Mouse (Mus musculus) stomach, embryonic 14.5 days (tissue): ENCODE measurements around the gene Lyve1. TPM values are rescaled to one million over a fixed set of nuclear protein-coding genes. Genes with fewer than 3 reads are reported as not detected.

Experiments used
- microRNA-seq: library from miRNA; unstranded; fragments of <30 nt; microRNA quantifications from one replicate; pipeline ENCODE4, GENCODE M21; 2016
- polyA plus RNA-seq: library from polyadenylated mRNA; unstranded; fragments of >200 nt; fragmentation: Nextera tagmentation; extraction: Ambion mirVana; gene quantifications from 2 replicates; pipeline ENCODE4 v1.2.1, GENCODE M21; 2014

Lyve1 gene
- polyA plus RNA-seq, 1 experiment from 2014 or later, result 5.6 TPM

Small RNA genes within 50 kb of the gene (microRNA-seq; reads per million reads assigned to microRNA genes)
- gene Gm47282, result not detected

Other genes starting within 250 kb of the Lyve1 start
- 46.1 and 48.8 TPM in 2 replicates for gene Sbf2, start 248.3 kb downstream of the Lyve1 start, polyA plus RNA-seq
- 3.4 and 4.0 TPM in 2 replicates for gene Adm, start 235.6 kb downstream of the Lyve1 start, polyA plus RNA-seq
- 2.1 and 2.9 TPM in 2 replicates for gene Ampd3, start 95.0 kb downstream of the Lyve1 start, polyA plus RNA-seq
- gene Rnf141, start 18.8 kb downstream of the Lyve1 start, polyA plus RNA-seq, result 41.0 and 48.1 TPM in 2 replicates
- gene Mrvi1, start 119.2 kb upstream of the Lyve1 start, polyA plus RNA-seq, result 30.0 and 36.3 TPM in 2 replicates
- 60.2 and 63.3 TPM in 2 replicates for gene Ctr9, start 165.7 kb upstream of the Lyve1 start, polyA plus RNA-seq
- 843 and 869 TPM in 2 replicates for gene Eif4g2, start 219.8 kb upstream of the Lyve1 start, polyA plus RNA-seq